Mouse (Mus musculus): ENCODE measurements around the gene Nop16. TPM values are rescaled to one million over a fixed set of nuclear protein-coding genes. Genes with fewer than 3 reads are reported as not detected.
A peak's percentile ranks its signal among the peaks of the same experiment; 100 is the strongest.

Gene Nop16
- total RNA-seq, 2 experiments from 2014 or later: 17.6 to 19.4 TPM

DNA sequence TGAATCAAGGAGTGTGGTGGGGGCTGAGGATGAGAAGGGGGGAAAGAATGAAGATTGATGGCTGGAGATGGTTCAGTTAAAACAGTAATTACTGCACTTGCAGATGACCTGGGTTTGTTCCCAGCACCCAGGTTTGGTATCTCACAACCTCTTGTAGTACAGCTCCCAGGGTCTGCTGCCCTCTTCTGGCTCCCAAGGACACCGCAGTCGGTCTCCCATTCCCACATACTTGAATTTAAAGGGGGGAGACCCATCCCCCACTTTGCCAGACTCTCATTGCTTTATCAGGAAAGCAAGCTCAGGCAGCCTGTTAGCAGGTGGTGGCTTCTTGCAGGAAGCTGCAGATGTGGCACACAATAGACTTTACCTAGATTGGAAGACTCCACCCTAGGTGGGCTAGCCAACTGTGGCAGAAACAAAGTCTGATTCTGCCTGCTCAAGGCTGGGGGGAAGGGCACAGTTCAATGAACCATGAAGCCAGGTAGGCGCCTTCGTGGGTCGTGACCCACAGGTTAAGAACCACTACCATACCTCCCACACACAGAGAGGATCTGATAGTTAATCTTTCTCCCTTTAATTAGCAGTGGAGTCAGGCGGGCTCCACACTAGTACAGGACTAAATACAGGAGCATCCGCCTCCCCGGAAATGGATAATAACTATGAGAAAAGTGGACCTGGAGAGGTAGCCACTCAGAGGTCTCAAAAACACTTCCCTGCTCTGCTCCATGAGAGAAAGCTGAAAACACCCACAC, 24.1 kb downstream of the Nop16 start:
- no peak for DNase-seq
- intact Hi-C loops (cut with DNase I; ENCODE audit: low total_unique reads): no loop called here

DNA sequence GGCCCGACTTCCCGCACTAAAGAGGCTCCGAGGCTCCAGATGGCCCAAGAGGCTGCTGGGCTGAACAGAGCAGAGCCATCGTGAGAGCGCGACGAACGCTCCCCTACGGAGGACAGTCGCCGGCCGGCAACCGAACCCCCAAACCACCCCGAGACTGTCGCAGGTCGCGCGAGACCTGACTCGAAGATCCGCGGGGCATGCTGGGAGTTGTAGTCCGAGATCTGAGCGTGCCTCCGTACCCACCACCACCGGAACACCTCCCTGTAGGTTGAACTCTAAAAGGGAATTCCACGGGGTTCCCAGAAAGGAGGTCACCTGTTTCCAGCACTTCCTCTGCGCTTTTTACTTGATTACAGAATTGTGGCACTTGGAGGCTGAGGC, 24.7 kb downstream of the Nop16 start, which contains the start of gene 4833439L19Rik:
4833439L19Rik (minus strand) TSS at position 235 of the 381 bp plus-strand sequence.
- DNase-seq: peak; percentile 96
- intact Hi-C loops (cut with DNase I; ENCODE audit: low total_unique reads): no loop called here

DNA sequence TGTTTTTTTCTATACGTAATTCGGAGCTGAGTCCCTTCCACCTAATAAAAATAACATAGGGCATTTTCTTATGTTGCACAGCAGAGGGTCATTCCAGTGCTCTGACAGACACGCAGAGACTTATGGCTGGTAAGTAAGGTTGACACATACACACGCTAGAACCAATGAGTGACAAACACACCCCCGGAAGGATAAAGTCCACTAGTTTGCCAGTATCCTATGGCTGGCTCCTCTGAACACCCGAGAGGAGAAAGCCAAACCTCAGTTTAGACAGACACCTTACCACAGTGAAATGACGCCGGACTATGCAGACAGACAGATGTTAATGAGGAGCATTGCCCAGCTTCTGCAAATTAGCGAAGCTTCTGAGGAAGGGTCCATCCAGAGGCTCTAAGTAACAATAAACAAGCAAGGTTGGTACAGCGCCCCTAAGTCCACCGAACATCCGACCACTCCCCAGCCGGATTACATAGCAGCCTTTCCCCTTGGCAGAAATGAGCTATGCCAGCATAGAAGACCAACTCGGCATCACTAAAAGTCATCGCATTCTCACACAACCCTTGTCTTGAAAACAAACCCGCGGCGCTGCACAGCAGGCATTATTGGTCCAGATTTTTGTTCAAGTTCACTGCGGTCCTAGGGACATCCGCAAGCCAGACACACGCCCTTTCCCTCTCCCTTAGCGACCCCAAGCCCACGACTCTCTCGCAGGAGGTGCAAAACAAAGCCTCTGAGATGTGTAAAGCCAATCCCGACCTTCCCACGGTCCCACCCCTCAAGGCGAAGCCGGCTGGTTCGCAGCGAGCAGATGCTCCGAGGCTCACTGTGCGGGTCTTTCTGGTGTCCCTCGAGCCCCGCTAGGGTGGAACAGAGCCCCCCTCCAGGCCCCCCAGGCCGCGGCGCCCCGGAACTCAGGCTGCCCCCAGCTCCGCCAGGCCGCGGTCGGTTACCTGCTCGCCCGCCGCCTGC, 25.4 kb downstream of the Nop16 start:
- intact Hi-C loops (cut with DNase I; ENCODE audit: low total_unique reads): no loop called here
- DNase-seq: no peak

DNA sequence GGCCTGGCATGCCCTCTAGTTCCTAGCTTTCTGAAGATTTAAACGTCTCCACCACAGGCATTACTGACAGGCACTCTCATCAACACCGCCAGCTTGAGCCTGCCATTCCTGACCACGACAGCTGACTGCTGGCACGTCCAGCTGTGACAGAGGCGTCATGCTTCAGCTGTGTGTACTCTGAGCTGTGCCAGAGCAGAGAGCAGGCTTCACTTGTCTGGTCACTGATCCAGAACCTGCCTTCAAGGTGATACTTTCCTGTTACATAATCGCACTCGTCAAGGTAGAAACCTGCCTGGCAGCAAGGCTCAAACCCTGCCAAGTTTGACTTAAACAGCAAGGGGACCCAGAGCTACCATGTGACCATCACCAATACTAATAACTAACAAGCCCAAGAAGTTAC, 27.3 kb downstream of the Nop16 start:
- DNase-seq: no peak
- intact Hi-C loops (cut with DNase I; ENCODE audit: low total_unique reads): no loop called here

DNA sequence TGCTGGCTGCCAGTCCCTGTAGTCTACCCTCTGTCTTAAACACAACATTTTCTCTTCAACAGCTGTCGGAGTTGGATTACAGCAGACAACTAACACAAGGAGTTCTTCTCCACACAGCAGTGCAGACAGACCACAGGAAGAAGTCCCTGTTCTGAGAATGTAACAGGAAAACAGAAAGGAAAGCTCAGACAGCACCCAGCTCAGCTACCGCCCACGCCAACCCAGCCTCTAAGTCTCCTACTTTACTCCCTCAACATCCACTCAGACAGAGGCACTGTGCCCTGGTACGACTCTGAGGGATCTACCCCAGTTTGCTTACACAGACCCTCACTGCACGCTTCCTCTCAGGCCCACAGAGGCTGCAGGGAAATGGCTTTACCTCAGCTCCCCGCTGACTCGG, 29.3 kb downstream of the Nop16 start:
- intact Hi-C loops (cut with DNase I; ENCODE audit: low total_unique reads): no loop called here
- no peak for DNase-seq

DNA sequence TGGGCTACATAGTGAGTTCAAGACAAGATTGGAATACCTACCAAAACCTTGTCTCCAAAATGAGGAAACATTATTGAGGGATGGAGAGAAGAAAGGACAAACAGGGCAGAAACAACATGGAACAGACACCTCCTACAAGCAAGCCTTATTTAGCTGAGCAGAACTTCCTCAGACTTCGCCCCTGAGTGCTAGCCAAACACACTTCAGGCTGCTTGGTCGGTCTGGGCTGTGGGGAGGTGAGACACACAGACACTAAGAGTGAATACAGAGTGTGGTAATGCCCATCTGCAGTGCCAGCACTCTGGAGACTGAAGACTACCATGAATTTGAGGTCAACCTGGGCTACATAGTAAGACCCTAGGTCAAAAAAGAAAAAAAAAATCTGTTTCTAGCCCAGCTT, 30.2 kb downstream of the Nop16 start:
- no peak for DNase-seq
- intact Hi-C loops (cut with DNase I; ENCODE audit: low total_unique reads): no loop called here

DNA sequence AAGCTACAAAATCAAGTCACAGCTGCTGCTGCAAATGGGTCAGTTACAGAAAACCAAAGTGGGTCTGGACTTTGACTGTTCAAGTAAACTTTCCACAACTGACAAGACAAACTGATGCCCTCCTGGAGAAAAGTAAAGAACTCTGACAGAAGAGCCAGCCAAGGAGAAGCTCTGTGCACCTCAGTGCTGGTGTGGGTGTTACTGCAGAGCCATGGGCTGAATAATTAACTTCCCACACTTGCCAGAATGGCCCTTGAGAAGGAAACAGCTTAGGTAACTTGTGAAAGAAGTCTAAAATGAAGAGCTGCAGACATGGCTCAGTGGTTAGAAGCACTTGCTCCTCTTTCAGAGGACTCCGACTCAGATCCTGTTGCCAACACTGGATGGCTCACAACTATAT, 32.2 kb downstream of the Nop16 start:
- no peak for DNase-seq
- intact Hi-C loops (cut with DNase I; ENCODE audit: low total_unique reads): no loop called here

DNA sequence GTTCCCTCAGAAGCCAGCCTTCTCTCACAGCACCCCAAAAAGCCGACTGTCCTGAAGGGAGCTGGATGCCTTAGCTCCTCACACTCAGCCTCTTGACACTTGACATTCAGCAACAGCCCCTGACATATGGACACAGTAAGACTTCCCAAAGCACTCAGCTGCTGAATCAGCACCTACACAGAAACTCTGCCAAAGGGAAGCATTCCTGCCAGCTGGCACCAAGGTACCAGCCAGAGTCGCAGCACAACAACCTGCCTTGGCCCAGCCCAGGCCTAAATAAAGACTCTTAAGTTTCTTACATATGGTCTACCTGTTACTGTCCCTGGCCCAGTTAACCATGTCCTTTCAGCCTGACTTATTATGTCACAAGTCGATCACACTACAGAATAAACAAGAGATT, 33.1 kb downstream of the Nop16 start:
- DNase-seq: no peak
- intact Hi-C loops (cut with DNase I; ENCODE audit: low total_unique reads): no loop called here

DNA sequence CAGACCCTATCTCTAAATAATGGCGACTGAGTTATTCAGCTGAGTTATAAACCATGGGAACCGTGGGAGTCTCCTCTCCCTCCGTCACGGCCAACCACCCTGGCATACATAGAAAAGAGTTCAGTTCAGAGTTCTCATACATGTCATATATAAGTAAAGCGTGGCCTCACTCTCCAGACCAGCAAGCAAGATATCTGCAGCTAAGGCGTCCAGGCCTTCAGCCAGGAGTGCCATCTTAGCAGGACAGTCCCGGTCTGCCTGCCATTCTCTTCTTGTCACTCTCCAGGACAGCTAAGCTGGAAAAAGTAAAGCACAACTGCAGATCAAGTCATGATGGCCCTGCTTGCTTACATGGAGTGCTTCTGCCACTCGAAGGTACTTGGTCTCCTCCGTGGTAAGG, 33.7 kb downstream of the Nop16 start:
- intact Hi-C loops (cut with DNase I; ENCODE audit: low total_unique reads): no loop called here
- no peak for DNase-seq

DNA sequence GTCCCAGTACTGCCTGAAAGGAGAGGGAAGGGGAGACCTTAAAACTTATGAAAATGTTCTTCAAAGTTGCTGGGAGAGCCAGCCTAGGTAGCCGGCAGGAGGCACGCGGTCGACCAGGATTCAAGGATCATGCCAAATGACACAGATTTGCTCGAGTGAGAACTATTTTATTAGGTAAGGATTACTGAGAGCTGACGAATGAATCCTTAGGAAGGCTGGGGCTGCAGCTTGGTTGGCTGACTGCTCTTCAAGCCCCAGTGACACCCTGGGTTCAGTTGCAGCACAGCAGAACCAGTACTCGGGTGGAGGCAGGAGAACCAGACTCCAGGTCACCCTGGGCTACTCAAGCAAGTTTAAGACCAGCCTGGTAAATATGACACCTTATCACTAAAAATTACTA, 41.9 kb downstream of the Nop16 start:
- intact Hi-C loops (cut with DNase I; ENCODE audit: low total_unique reads): no loop called here
- no peak for DNase-seq

Small RNA genes lying within 50 kb of the gene (microRNA-seq; reads per million reads assigned to microRNA genes)
- 0 reads per million in 2 experiments for gene Gm24195

Other genes starting within 250 kb of the Nop16 start
- gene Cplx2, start 218.7 kb downstream of the Nop16 start, total RNA-seq (2021): 1 to 10 TPM; 3.7 to 5.1 TPM
- 10 to 100 TPM; 16.1 to 18.5 TPM for gene Thoc3, start 121.2 kb downstream of the Nop16 start, total RNA-seq (2021)
- 1 to 10 TPM; 1.7 to 2.4 TPM for gene Simc1, start 86.3 kb downstream of the Nop16 start, total RNA-seq (2021)
- 100 to 1,000 TPM in 1 of 2 experiments, 10 to 100 TPM in 1; 97.4 to 106 TPM for gene 4833439L19Rik, start 24.7 kb downstream of the Nop16 start, total RNA-seq (2021)
- 1 to 10 TPM; 2.9 to 3.7 TPM for gene Arl10, start 15.1 kb downstream of the Nop16 start, total RNA-seq (2021)
- 100 to 1,000 TPM; 126 to 131 TPM for gene Higd2a, start 117 bp upstream of the Nop16 start, total RNA-seq (2021)
- 10 to 100 TPM; 86.4 to 95.0 TPM for gene Cltb, start 21.3 kb upstream of the Nop16 start, total RNA-seq (2021)
- 10 to 100 TPM; 16.8 to 17.7 TPM for gene Faf2, start 31.7 kb upstream of the Nop16 start, total RNA-seq (2021)
- 10 to 100 TPM; 25.7 to 26.0 TPM for gene Rnf44, start 103.8 kb upstream of the Nop16 start, total RNA-seq (2021)
- gene Cdhr2, start 111.4 kb upstream of the Nop16 start, total RNA-seq (2021): not detected
- gene Gprin1, start 159.8 kb upstream of the Nop16 start, total RNA-seq (2021): under 1 TPM; 0.09 to 0.12 TPM
- gene Sncb, start 176.5 kb upstream of the Nop16 start, total RNA-seq (2021): under 1 TPM in 1 of 2 experiments, not detected in 1; 0.18 TPM
- not detected for gene Eif4e1b, start 193.9 kb upstream of the Nop16 start, total RNA-seq (2021)
- 10 to 100 TPM; 23.0 to 25.8 TPM for gene Tspan17, start 199.3 kb upstream of the Nop16 start, total RNA-seq (2021)